Mouse (Mus musculus) lung, postnatal 14 days (tissue): ENCODE data around the gene Rhbdl2.

ENCODE experiments used
- DNase-seq: peaks from one replicate; pipeline ENCODE4 v3.0.0; 2021

Gene Rhbdl2

GRCm38 (mm10) chr4:123787191-123787985 is at the start of gene Rhbdl2:
Gene Rhbdl2 (plus strand): TSS chr4:123787874.
- DNase-seq: peak; percentile 59

GRCm38 (mm10) chr4:123738708-123739107 is 49.0 kb upstream of the Rhbdl2 start:
- DNase-seq: no peak

DNA sequence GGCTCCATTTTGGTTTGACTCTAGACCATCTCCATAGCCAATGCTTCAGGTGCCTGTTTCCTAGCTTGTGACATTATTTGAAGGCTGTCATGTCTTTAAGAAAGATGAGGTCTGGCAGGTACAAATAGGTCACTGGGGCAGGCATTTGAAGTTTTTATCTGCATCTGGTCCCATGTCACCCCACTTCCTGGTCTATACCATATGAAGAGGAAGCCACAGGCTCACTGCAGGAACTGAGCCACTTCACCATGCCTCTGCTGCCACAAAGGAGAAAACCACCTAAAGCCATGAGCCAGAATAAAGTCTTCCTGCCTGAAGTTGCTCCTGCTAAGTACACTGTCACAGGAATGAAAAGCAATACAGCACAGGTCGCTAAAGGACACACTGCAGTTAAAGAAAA is 44.8 kb upstream of the Rhbdl2 start:
- DNase-seq: no peak

DNA sequence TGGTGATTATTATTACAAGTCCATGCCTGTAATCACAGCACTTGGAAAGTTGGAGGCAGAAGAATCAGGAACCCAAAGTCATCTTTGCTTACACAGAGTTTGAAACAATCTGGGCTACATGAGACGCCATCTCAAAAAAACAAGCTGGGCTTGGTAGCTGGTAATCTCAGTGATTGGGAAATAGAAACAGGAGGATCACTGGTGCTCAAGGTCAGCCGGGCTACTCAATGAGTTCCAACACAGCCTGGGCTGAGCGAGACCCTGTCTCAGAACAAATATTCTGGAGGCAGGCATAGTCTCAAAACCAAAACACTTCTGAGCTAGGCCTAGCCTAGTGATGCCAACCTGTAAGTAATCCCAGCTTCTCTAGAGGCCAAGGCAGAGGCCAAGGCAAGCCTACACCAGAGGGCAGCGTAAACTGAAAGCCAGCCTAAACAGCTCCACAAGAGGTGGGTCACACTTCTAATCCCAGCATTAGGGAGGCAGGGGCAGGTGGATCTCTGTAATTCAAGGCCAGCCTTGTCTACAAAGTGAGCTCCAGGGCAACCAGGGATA is 42.4 kb upstream of the Rhbdl2 start:
- no peak for DNase-seq

GRCm38 (mm10) chr4:123748726-123749415 is 38.8 kb upstream of the Rhbdl2 start:
- DNase-seq: no peak

DNA sequence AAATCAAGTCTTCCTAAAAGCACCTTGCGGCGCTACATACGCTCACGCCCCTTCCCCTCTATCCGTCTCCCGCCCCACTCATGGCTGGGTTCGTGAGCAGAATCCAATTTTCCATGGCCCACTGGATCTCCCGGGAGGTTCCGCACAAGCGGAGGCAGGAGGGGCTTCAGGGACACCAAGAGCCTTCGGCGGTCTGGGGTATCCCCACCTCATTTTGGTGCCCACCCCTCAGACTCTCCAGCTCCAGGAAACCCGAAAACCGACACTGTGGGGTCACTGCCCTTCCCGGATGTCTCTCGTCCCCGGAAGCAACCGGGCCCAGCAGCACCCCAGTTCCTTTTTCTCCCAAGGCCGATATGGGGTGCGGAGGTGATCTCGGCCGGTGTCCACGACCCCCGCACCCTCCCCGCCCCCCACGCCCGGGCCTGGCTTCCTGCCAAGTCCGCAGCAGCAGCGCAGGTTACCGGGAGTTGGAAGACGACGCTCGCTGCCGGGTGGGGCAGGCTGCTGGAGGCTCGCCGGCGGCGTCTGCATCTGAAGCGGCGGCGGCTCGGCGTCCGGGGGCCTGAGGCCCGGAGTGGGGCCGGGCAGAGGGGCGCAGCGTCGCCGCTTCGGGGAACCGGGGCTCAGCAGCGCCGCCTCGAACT is 38.1 kb upstream of the Rhbdl2 start:
- DNase-seq: no peak

- peak; percentile 99 for DNase-seq
Observed at GRCm38 (mm10) chr4:123750152-123750651, 37.5 kb upstream of the Rhbdl2 start, which contains the start of gene Akirin1. Gene Akirin1 (minus strand): TSS chr4:123750345.

DNA sequence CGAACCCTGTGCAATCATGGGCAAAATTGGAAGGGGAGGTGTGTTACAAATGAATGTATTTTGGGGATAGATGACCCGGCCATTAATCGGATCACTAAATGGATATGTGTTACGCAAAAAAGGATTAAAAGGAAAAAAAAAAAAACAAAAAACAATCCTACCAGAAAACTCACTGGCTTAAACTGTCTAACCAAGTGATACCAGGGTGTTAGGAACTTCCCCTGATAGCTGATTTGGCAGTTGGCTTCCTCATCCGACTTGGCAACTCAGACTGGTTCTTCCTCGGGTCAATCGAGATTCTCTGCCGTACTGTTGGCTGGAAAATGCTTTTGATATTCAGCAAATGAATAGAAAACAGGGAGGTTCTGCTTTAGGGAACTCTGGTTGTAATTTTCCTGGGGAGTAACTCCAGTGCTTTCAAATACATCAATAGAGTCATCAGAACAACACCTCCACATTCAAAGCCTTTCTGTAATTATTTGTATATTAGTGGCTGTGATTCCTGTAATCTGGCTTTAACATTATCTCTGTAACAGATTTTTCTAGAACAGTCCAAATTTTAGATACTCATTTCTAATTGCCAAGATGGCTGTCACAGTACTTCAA is 36.9 kb upstream of the Rhbdl2 start:
- DNase-seq: peak; percentile 20

DNA sequence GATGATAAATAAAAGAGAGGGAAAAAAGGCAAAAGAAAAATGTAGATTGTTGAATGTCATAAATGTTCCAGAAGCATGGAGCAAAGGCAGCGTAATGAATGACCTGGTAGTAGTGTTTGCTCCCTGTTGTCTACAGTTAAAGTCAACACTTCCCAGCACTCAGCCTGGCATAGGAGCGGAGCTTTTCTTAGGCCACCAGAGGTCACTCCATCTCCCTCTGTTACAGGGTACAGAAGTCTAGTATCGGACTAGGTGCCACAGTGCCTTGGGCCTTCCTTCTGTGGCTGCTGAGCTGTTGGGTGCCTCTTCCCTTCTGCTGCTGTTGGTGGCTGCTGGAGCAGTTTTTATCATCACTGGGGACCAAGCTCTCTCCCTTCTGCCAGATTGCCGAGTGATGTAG is 29.4 kb upstream of the Rhbdl2 start:
- peak; percentile 28 for DNase-seq

GRCm38 (mm10) chr4:123765071-123765470 is 22.6 kb upstream of the Rhbdl2 start:
- DNase-seq: no peak

- no peak for DNase-seq
Observed at GRCm38 (mm10) chr4:123767807-123768206, 19.9 kb upstream of the Rhbdl2 start.

GRCm38 (mm10) chr4:123768234-123768633 is 19.4 kb upstream of the Rhbdl2 start:
- DNase-seq: no peak

DNA sequence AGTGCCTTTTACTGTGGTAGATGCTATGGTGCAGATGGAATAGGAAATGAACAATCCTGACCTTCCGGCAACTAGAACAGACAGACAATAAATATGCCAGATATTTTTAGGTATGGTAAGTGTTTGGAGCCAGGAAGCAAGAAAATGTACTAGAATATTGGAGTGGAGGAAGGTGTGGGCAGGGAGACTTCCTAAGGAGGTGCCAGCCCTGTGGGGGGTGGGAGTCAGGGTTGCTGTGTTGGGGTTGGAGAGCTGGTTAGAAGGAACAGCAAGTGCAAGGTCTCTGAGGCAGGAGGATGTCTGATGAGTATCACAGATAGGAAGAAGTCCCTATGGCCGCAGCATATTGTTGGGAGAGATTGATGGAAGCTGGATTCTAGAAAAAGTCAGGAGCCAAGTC is 5.0 kb downstream of the Rhbdl2 start:
- no peak for DNase-seq

- no peak for DNase-seq
Observed at GRCm38 (mm10) chr4:123793136-123793535, 5.5 kb downstream of the Rhbdl2 start.

DNA sequence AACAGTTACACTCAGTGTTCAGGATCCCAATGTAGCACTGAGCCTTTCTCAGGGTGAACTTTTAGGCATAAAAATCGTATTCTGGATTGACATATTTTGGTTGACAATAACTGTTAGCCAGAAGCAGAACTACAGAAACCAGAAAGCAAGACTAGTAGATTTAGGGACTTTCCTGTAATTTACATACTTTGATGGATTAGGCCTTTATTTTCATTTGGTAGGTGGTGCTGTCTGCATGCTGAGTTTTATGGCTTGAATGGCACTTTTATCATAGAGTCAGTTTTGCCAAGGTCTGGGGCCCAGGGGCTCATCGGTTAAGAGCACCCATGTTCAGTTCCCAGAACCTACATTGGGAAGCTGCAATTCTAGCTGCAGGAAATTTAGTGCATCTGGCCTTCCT is 7.4 kb downstream of the Rhbdl2 start:
- DNase-seq: no peak

DNA sequence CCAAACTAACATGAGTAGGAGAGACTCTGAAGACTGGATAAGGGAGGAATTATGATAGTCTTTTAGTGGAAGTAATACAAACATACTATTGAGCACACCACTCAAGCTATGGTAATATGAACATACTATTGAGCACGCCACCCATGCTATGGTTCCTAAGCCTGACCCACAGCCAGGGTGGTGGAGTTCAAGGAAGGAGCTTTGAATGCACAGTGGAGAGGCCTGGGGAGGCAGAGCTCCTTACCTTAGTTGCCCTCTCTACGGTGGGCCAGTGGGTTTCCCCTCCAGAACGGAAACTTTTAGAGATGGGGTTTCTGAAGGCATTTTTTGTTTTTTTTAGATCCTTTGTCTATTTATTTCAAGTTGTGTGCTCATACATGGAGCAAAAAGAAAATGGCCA is 9.7 kb downstream of the Rhbdl2 start:
- DNase-seq: no peak

DNA sequence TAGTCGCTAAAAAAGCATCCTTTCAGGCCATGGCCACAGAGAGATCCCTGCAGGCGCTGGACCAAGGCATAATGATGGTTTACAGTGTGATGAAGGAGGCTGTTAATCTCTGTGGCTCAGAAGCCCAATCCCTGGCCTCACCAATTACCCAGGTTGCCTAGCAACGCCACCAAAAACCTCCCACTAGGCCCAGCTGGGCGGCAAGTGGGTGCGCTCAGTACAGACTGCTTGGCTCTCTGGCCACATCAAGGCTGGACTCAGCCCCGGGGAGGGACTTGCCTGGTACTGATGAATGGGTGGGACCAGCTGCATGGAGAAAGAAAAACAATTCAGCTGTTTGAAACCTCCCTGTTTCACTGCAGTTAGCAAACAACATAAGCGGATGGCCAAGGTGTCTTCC is 10.2 kb downstream of the Rhbdl2 start:
- no peak for DNase-seq

- no peak for DNase-seq
Observed at GRCm38 (mm10) chr4:123803642-123804041, 16.0 kb downstream of the Rhbdl2 start.

GRCm38 (mm10) chr4:123808304-123808703 is 20.6 kb downstream of the Rhbdl2 start:
- no peak for DNase-seq

DNA sequence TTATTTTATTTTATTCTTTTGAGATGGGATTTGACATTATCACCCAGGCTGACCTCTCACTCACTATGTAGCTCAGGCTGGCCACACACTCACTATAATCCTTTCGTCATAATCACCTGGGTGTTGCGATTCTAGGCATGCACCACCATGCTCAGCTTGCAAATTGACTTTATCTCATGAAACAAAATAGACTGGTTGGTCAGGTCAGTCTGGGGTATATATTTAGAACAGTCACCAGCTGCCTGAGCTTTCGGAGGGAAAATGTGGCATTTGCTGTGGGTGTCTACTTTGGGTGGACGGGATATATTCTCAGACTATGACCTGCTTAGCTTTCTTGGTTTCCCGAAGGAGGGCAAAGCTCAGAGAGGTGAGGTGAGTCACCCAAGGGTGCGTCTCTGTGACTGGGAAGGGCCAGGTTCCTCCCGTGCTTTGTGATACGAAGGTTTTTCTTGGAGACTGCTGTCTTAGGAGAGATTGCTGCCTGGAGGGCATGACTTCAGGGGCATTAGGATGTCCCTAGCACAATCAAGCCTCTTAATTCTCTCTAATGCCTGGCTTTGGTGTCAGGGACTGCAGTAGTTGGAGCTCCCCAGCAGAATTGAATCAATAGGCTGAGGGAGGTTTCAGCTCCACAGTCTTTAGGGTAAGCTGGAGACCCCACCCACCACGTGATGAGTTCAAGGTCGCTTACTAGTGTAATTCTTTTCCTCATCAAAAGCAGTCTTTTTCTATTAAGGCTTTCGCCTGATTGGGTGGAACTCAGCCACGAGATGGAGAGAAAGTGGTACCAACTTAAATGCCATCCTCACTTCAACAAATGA is 23.0 kb downstream of the Rhbdl2 start:
- no peak for DNase-seq

- no peak for DNase-seq
Observed at GRCm38 (mm10) chr4:123812525-123812924, 24.9 kb downstream of the Rhbdl2 start.

- DNase-seq: no peak
Observed at GRCm38 (mm10) chr4:123814030-123814501, 26.4 kb downstream of the Rhbdl2 start.
